Mouse (Mus musculus) myocyte (in vitro differentiated cells): ENCODE measurements around the gene Sh3d19. TPM values are rescaled to one million over a fixed set of nuclear protein-coding genes. Genes with fewer than 3 reads are reported as not detected.

ENCODE experiments used
- H3K27me3 ChIP-seq: one replicate; pipeline ENCODE4 v1.6.1; 2011; ENCODE audit not compliant: control insufficient read depth, insufficient read depth, insufficient read length
- H3K36me3 ChIP-seq: one replicate; pipeline ENCODE4 v1.6.1; 2011; ENCODE audit not compliant: control insufficient read depth, insufficient read depth
- H3K4me2 ChIP-seq: one replicate; pipeline ENCODE4 v1.6.1; 2011; ENCODE audit warnings: low read depth, control low read depth
- H3K4me3 ChIP-seq: one replicate; pipeline ENCODE4 v1.5.1; 2011; ENCODE audit warnings: mild to moderate bottlenecking, control low read depth, moderate library complexity
- H3K79me2 ChIP-seq: one replicate; pipeline ENCODE4 v1.6.1; 2011; ENCODE audit not compliant: control insufficient read depth, insufficient read depth
- H3ac ChIP-seq: one replicate; pipeline ENCODE4 v1.6.1; 2011; ENCODE audit not compliant: control insufficient read depth, insufficient read length
- CEBPB ChIP-seq: IDR thresholded peaks from 2 replicates; pipeline ENCODE4 v1.6.1; 2011; ENCODE audit warnings: mild to moderate bottlenecking, moderate library complexity; ENCODE audit not compliant: poor library complexity, insufficient read depth, severe bottlenecking
- E2F4 ChIP-seq: IDR thresholded peaks from one replicate; pipeline ENCODE4 v1.6.1; 2011; ENCODE audit warnings: mild to moderate bottlenecking, control low read depth, moderate library complexity; ENCODE audit not compliant: insufficient read depth
- MAX ChIP-seq: IDR thresholded peaks from one replicate; pipeline ENCODE4 v1.6.1; 2011; ENCODE audit warnings: low read depth, mild to moderate bottlenecking, control low read depth
- MYOD1 ChIP-seq, 3 experiments: IDR thresholded peaks; one replicate each; pipeline ENCODE4 v1.6.1; 2011; ENCODE audit warnings: control low read depth in 2 of 3, low read depth in 2 of 3, mild to moderate bottlenecking in 2 of 3, moderate library complexity in 1 of 3; ENCODE audit not compliant: insufficient read length in 2 of 3, control insufficient read depth in 1 of 3
- MYOG ChIP-seq, 3 experiments: IDR thresholded peaks; one replicate each; pipeline ENCODE4 v1.6.1; 2011; ENCODE audit warnings: control low read depth in 2 of 3, low read depth in 2 of 3, mild to moderate bottlenecking in 2 of 3; ENCODE audit not compliant: insufficient read length in 2 of 3, control insufficient read depth in 1 of 3, insufficient read depth in 1 of 3
- POLR2A ChIP-seq: IDR thresholded peaks from one replicate; pipeline ENCODE4 v1.6.1; 2011; ENCODE audit warnings: low read depth, mild to moderate bottlenecking, control low read depth, moderate library complexity; ENCODE audit not compliant: insufficient read length
- POLR2AphosphoS2 ChIP-seq: IDR thresholded peaks from one replicate; pipeline ENCODE4 v1.6.1; 2011; ENCODE audit warnings: low read depth, control low read depth; ENCODE audit not compliant: insufficient read length
- REST ChIP-seq: IDR thresholded peaks from one replicate; pipeline ENCODE4 v1.6.1; 2011; ENCODE audit warnings: mild to moderate bottlenecking, control low read depth, moderate library complexity; ENCODE audit not compliant: insufficient read depth, insufficient read length
- SRF ChIP-seq: IDR thresholded peaks from one replicate; pipeline ENCODE4 v1.6.1; 2011; ENCODE audit warnings: low read depth; ENCODE audit not compliant: control insufficient read depth, insufficient read length
- TCF12 ChIP-seq: IDR thresholded peaks from one replicate; pipeline ENCODE4 v1.6.1; 2011; ENCODE audit warnings: mild to moderate bottlenecking, control low read depth; ENCODE audit not compliant: poor library complexity, insufficient read depth, severe bottlenecking
- TCF3 ChIP-seq: IDR thresholded peaks from one replicate; pipeline ENCODE4 v1.6.1; 2011; ENCODE audit warnings: low read depth, control low read depth; ENCODE audit not compliant: insufficient read length
- USF1 ChIP-seq: IDR thresholded peaks from one replicate; pipeline ENCODE4 v1.6.1; 2011; ENCODE audit warnings: low read depth, mild to moderate bottlenecking, control low read depth, moderate library complexity
- polyA plus RNA-seq: library from polyadenylated mRNA; unstranded; fragments of >200 nt; fragmentation: generic; extraction: Trizol; gene quantifications from one replicate; pipeline ENCODE4 v1.2.1, GENCODE M21; 2012; ENCODE audit warnings: missing spikeins

The Sh3d19 gene
- polyA plus RNA-seq, 1 experiment: 7.0 TPM

- H3K36me3 ChIP-seq: no peaks in the 10 kb centered on the region
- no peak overlapping the region for H3ac ChIP-seq
- H3K27me3 ChIP-seq: no peaks in the 10 kb centered on the region
- no peak overlapping the region for H3K4me2 ChIP-seq
- no peaks in the 10 kb centered on the region for H3K79me2 ChIP-seq
- TF ChIP-seq USF1: no peak
- TF ChIP-seq MYOG (IDR thresholded peaks at IDR 0.05; ENCODE audit: control insufficient read depth in 1 of 3, insufficient read depth in 1 of 3, insufficient read length in 2 of 3, low read depth in 2 of 3): no peak
- H3K4me3 ChIP-seq: no peak overlapping the region
Measured at GRCm38 (mm10) chr3:85987225-85987624, 16.3 kb downstream of the Sh3d19 start.

GRCm38 (mm10) chr3:85991140-85991801 lies 20.4 kb downstream of the Sh3d19 start:
- no peak for TF ChIP-seq POLR2AphosphoS2
- no peak for TF ChIP-seq MAX
- TF ChIP-seq POLR2A: no peak
- no peak for TF ChIP-seq TCF3
- TF ChIP-seq TCF12: no peak
- TF ChIP-seq REST: no peak
- no peak for TF ChIP-seq USF1
- TF ChIP-seq MYOG (IDR thresholded peaks at IDR 0.05; ENCODE audit: control insufficient read depth in 1 of 3, insufficient read depth in 1 of 3, insufficient read length in 2 of 3, low read depth in 2 of 3): no peak
- TF ChIP-seq MYOD1 (IDR thresholded peaks at IDR 0.05; ENCODE audit: control insufficient read depth in 1 of 3, insufficient read length in 2 of 3, low read depth in 2 of 3): no peak
- TF ChIP-seq SRF: no peak
- no peak for TF ChIP-seq CEBPB
- Histone ChIP-seq H3ac (no peak overlapping the region), H3K4me3 (no peak overlapping the region), H3K79me2 (no peaks in the 10 kb centered on the region), H3K36me3 (no peaks in the 10 kb centered on the region), H3K4me2 (no peak overlapping the region), H3K27me3 (no peaks in the 10 kb centered on the region)

GRCm38 (mm10) chr3:85991802-85992156 lies 20.9 kb downstream of the Sh3d19 start:
- no peak overlapping the region for H3ac ChIP-seq
- TF ChIP-seq E2F4 (no peak), CEBPB (no peak), MYOG (IDR thresholded peaks at IDR 0.05; ENCODE audit: control insufficient read depth in 1 of 3, insufficient read depth in 1 of 3, insufficient read length in 2 of 3, low read depth in 2 of 3) (no peak), POLR2A (no peak), USF1 (no peak)

GRCm38 (mm10) chr3:85993744-85994143 lies 22.8 kb downstream of the Sh3d19 start:
- no peak overlapping the region for H3K4me3 ChIP-seq
- TF ChIP-seq E2F4 (no peak), SRF (no peak), USF1 (no peak), TCF3 (no peak), CEBPB (no peak), TCF12 (no peak), MYOD1 (IDR thresholded peaks at IDR 0.05; ENCODE audit: control insufficient read depth in 1 of 3, insufficient read length in 2 of 3, low read depth in 2 of 3) (no peak), POLR2A (no peak), MAX (no peak), POLR2AphosphoS2 (no peak), MYOG (IDR thresholded peaks at IDR 0.05; ENCODE audit: control insufficient read depth in 1 of 3, insufficient read depth in 1 of 3, insufficient read length in 2 of 3, low read depth in 2 of 3) (no peak), REST (no peak)

More at GRCm38 (mm10) chr3:85991802-85992156, 20.9 kb downstream of the Sh3d19 start:
- Histone ChIP-seq H3K36me3 (no peaks in the 10 kb centered on the region), H3K79me2 (no peaks in the 10 kb centered on the region), H3K4me2 (no peak overlapping the region), H3K4me3 (no peak overlapping the region), H3K27me3 (no peaks in the 10 kb centered on the region)

GRCm38 (mm10) chr3:85994645-85995044 lies 23.7 kb downstream of the Sh3d19 start:
- no peaks in the 10 kb centered on the region for H3K79me2 ChIP-seq
- H3K27me3 ChIP-seq: no peaks in the 10 kb centered on the region
- H3K36me3 ChIP-seq: no peaks in the 10 kb centered on the region
- H3K4me2 ChIP-seq: no peak overlapping the region
- H3ac ChIP-seq: no peak overlapping the region
- H3K4me3 ChIP-seq: no peak overlapping the region
- no peak for TF ChIP-seq POLR2AphosphoS2
- no peak for TF ChIP-seq MYOG (IDR thresholded peaks at IDR 0.05; ENCODE audit: control insufficient read depth in 1 of 3, insufficient read depth in 1 of 3, insufficient read length in 2 of 3, low read depth in 2 of 3)
- TF ChIP-seq TCF12: no peak
- no peak for TF ChIP-seq USF1
- TF ChIP-seq REST: no peak
- TF ChIP-seq TCF3: no peak
- TF ChIP-seq MAX: no peak
- TF ChIP-seq POLR2A: no peak
- TF ChIP-seq SRF: no peak

More at GRCm38 (mm10) chr3:85993744-85994143, 22.8 kb downstream of the Sh3d19 start:
- Histone ChIP-seq H3K36me3 (no peaks in the 10 kb centered on the region), H3K4me2 (no peak overlapping the region), H3ac (no peak overlapping the region), H3K79me2 (no peaks in the 10 kb centered on the region), H3K27me3 (no peaks in the 10 kb centered on the region)
